Mouse (Mus musculus) spleen, adult 18-20 months (tissue): Measurements from ENCODE around the gene Esp31.

Experiments
- DNase-seq, 2 experiments: peaks; one replicate each; pipeline ENCODE4 v3.0.0; 2022; ENCODE audit warnings: mixed read lengths in 2 of 2

The Esp31 gene

GRCm38 (mm10) chr17:38639147-38639546 lies at the start of gene Esp31:
Gene Esp31 (plus strand): TSS chr17:38639447.
- no peak for DNase-seq
